Mouse (Mus musculus) thymus, adult 18-20 months (tissue): ENCODE data around the gene Hist1h2ae.
A peak's percentile ranks its signal among the peaks of the same experiment; 100 is the strongest.

Experiments
- DNase-seq, 2 experiments: peaks; one replicate each; pipeline ENCODE4 v3.0.0; 2022; ENCODE audit warnings: mixed read lengths in 2 of 2

Gene Hist1h2ae

GRCm38 (mm10) chr13:23537006-23537710 is 33.9 kb downstream of the Hist1h2ae start:
- DNase-seq: no peak

GRCm38 (mm10) chr13:23536076-23536822 is 34.8 kb downstream of the Hist1h2ae start:
- no peak for DNase-seq

- peak; percentile 79 to 92 for DNase-seq
Measured at GRCm38 (mm10) chr13:23535137-23536075, 35.6 kb downstream of the Hist1h2ae start, which contains the start of gene Hist1h3g. Gene Hist1h3g, plus strand, starts transcription at chr13:23535422.

- no peak for DNase-seq
Measured at GRCm38 (mm10) chr13:23534368-23535131, 36.5 kb downstream of the Hist1h2ae start.

GRCm38 (mm10) chr13:23533560-23534367 is 37.3 kb downstream of the Hist1h2ae start, which contains the start of gene Hist1h2af:
Gene Hist1h2af, plus strand, starts transcription at chr13:23533906.
- DNase-seq: peak; percentile 38 to 69

- DNase-seq: no peak
Measured at GRCm38 (mm10) chr13:23532262-23533075, 38.6 kb downstream of the Hist1h2ae start.

GRCm38 (mm10) chr13:23530901-23531875 is 39.8 kb downstream of the Hist1h2ae start, which contains the start of gene Hist1h4h:
Gene Hist1h4h, plus strand, starts transcription at chr13:23531050.
- DNase-seq: peak; percentile 96 to 99

GRCm38 (mm10) chr13:23530181-23530900 is 40.7 kb downstream of the Hist1h2ae start:
- DNase-seq: peak in 1 of 2 experiments; percentile 64

GRCm38 (mm10) chr13:23529480-23530165 is 41.4 kb downstream of the Hist1h2ae start:
- DNase-seq: no peak

GRCm38 (mm10) chr13:23529005-23529404 is 42.0 kb downstream of the Hist1h2ae start:
- no peak for DNase-seq

GRCm38 (mm10) chr13:23526312-23526711 is 44.7 kb downstream of the Hist1h2ae start:
- DNase-seq: peak; percentile 66 to 76

- no peak for DNase-seq
Measured at GRCm38 (mm10) chr13:23525901-23526300, 45.1 kb downstream of the Hist1h2ae start.

- DNase-seq: peak in 1 of 2 experiments; percentile 37
Measured at GRCm38 (mm10) chr13:23524654-23525053, 46.4 kb downstream of the Hist1h2ae start.

GRCm38 (mm10) chr13:23523976-23524375 is 47.0 kb downstream of the Hist1h2ae start:
- DNase-seq: no peak

GRCm38 (mm10) chr13:23521703-23522102 is 49.3 kb downstream of the Hist1h2ae start:
- peak; percentile 77 to 87 for DNase-seq
